8 mouse cellular contexts compared by ENCODE assay signal in genomic region chrX:140598194-140598849, GRCm38 (mm10). TPM values are rescaled to one million over a fixed set of nuclear protein-coding genes. Genes with fewer than 3 reads are reported as not detected.
DNase-seq lines count a peak whose midpoint lies in the region; ATAC-seq and TF ChIP-seq lines count a peak whose summit lies in the region.

No protein-coding gene starts in this region.

- no peak for TF ChIP-seq POLR2A in brain, embryonic 14.5 days (IDR thresholded peaks at IDR 0.05; ENCODE audit: borderline replicate concordance, extremely low read depth, insufficient read depth, insufficient read length, poor library complexity, severe bottlenecking)

- no peaks in the 10 kb centered on the region; the same call in 1 of the 2 replicates for H3K4me1 ChIP-seq in heart, embryonic 10.5 days
- H3K4me1 ChIP-seq in hindbrain, embryonic 13.5 days (replicated peaks): peaks cover 4% of the 10 kb centered on the region; the same call in 1 of the 2 replicates
- peaks cover 6% of the 10 kb centered on the region; the same call in 1 of the 2 replicates for H3K4me1 ChIP-seq in liver, embryonic 13.5 days (replicated peaks)

- peak overlapping the region; percentile 76 for H3K4me2 ChIP-seq in hindbrain, embryonic 13.5 days
- H3K4me2 ChIP-seq in liver, embryonic 13.5 days: peak overlapping the region; percentile 76

- no peak for DNase-seq in heart, embryonic 10.5 days (ENCODE audit: low spot score)
- no peak for DNase-seq in heart, postnatal 4 days
- DNase-seq in brain, embryonic 14.5 days (ENCODE audit: low read depth): peak; percentile 11
- DNase-seq in liver, embryonic 13.5 days: no peak
- DNase-seq in neural tube, embryonic 10.5 days (ENCODE audit: extremely low spot score, low spot score): peak; percentile 16
- no peak for DNase-seq in urinary bladder, postnatal 36 days (ENCODE audit: low spot score in 2 of 2)
- DNase-seq in natural killer cell, adult 2 months (ENCODE audit: low spot score in 2 of 2): no peak

- ATAC-seq in hindbrain, embryonic 13.5 days (ENCODE audit: low FRiP score): peak; percentile 31; the same call in 1 of the 2 replicates
- peak; percentile 14; the same call in 1 of the 2 replicates for ATAC-seq in liver, embryonic 13.5 days (ENCODE audit: low read depth)

- peak overlapping the region; percentile 65 for H3K4me3 ChIP-seq in heart, embryonic 10.5 days
- H3K4me3 ChIP-seq in hindbrain, embryonic 13.5 days: peak overlapping the region; percentile 54
- peak overlapping the region; percentile 57 for H3K4me3 ChIP-seq in liver, embryonic 13.5 days (replicated peaks)

- peaks cover 2% of the 10 kb centered on the region; the same call in 1 of the 2 replicates for H3K36me3 ChIP-seq in heart, embryonic 10.5 days
- no peaks in the 10 kb centered on the region for H3K36me3 ChIP-seq in hindbrain, embryonic 13.5 days
- H3K36me3 ChIP-seq in liver, embryonic 13.5 days: no peaks in the 10 kb centered on the region

- peaks cover 46% of the 10 kb centered on the region for H3K27me3 ChIP-seq in heart, embryonic 10.5 days (ENCODE audit: insufficient read depth, poor library complexity, severe bottlenecking)
- H3K27me3 ChIP-seq in hindbrain, embryonic 13.5 days: peaks cover 60% of the 10 kb centered on the region
- peaks cover 52% of the 10 kb centered on the region for H3K27me3 ChIP-seq in liver, embryonic 13.5 days

- WGBS in heart, embryonic 10.5 days: 15% methylated on average over 40 of the region's 48 CpGs
- 12% methylated on average over 39 of the region's 48 CpGs for WGBS in hindbrain, embryonic 13.5 days
- WGBS in liver, embryonic 13.5 days (ENCODE audit: insufficient replicate concordance): 26% methylated on average over 36 of the region's 48 CpGs

- H3K27ac ChIP-seq in heart, embryonic 10.5 days: peak overlapping the region; percentile 79
- H3K27ac ChIP-seq in hindbrain, embryonic 13.5 days: no peak overlapping the region
- no peak overlapping the region for H3K27ac ChIP-seq in liver, embryonic 13.5 days

- no peaks in the 10 kb centered on the region for H3K9me3 ChIP-seq in heart, embryonic 10.5 days
- no peaks in the 10 kb centered on the region for H3K9me3 ChIP-seq in hindbrain, embryonic 13.5 days
- H3K9me3 ChIP-seq in liver, embryonic 13.5 days (replicated peaks): no peaks in the 10 kb centered on the region

- TF ChIP-seq CTCF in brain, embryonic 14.5 days (IDR thresholded peaks at IDR 0.05; ENCODE audit: borderline replicate concordance, extremely low read depth, insufficient read depth, insufficient read length): no peak

- no peak overlapping the region for H3K9ac ChIP-seq in hindbrain, embryonic 13.5 days
- H3K9ac ChIP-seq in liver, embryonic 13.5 days: peak overlapping the region; percentile 54; the same call in 1 of the 2 replicates

RNA-seq across cellular contexts. Expression of gene Tsc22d3, which starts 2.1 kb away (rescaled TPM):
- 139 and 202 TPM in 2 replicates for polyA plus RNA-seq in heart, embryonic 10.5 days (2016; fragmentation: Nextera tagmentation; extraction: Ambion mirVana)
- 100 to 1,000 TPM; 101 to 105 TPM for total RNA-seq in heart, postnatal 4 days (2021)
- 44.5 and 51.3 TPM in 2 replicates for polyA plus RNA-seq in brain, embryonic 14.5 days (2012; rRNA removed)
- polyA plus RNA-seq in hindbrain, embryonic 13.5 days (2015; fragmentation: Nextera tagmentation; extraction: Ambion mirVana): 121 and 127 TPM in 2 replicates
- 10.9 and 13.0 TPM in 2 replicates for polyA plus RNA-seq in liver, embryonic 13.5 days (2015; fragmentation: Nextera tagmentation; extraction: Ambion mirVana)

Comparison
In these comparisons a context has a peak if more than half of its experiments do, and no peak if none do; other contexts are left out.
1. DNase-seq: peak in brain, embryonic 14.5 days (single experiment) and neural tube, embryonic 10.5 days (single experiment); none in heart, embryonic 10.5 days (single experiment), heart, postnatal 4 days (single experiment), liver, embryonic 13.5 days (single experiment), urinary bladder, postnatal 36 days (0 of 2) and natural killer cell, adult 2 months (0 of 2).
2. Peak in every context shown above with its lines, with median percentiles within 50 percentile points of each other: H3K4me3 ChIP-seq.